In the genomic region with DNA sequence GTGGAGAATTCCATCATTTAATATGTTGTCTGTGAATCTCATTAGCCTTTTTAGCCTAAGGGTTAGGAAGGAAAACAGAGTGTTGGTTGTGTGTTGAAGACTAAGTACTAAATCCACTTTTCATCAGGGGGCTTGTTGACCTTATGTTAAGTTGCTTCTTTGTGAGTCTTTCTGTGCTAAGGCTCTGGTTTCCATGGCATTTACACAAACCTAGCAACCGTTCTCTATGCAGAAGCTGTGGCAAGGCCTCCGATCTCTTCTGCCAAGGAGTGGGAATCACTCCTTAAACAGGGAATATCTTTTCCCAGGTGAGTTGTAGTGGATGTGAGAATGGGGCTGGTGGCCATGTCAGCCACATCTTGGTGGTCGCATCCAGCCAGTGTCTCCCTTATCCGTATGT, we compare ENCODE assay signal across 22 mouse cellular contexts.
DNase-seq lines count a peak whose midpoint lies in the region; ATAC-seq and TF ChIP-seq lines count a peak whose summit lies in the region.
"Had no signal": no experiment of that assay in that cellular context is flagged by ENCODE, and none has a peak within 500 bp of the region (broad histone marks: within the 10 kb centered on the region; RNA-seq: fewer than 3 reads in every experiment).

No protein-coding gene starts in this region.

- H3K27ac ChIP-seq in limb, embryonic 12.5 days: no peak overlapping the region
- H3K27ac ChIP-seq in limb, embryonic 10.5 days: no peak overlapping the region
- H3K27ac ChIP-seq in limb, embryonic 13.5 days: no peak overlapping the region
- H3K27ac ChIP-seq in heart, adult 2 months: no peak overlapping the region
- H3K27ac ChIP-seq: embryonic facial prominence, embryonic 15.5 days; forebrain, embryonic 10.5 days; forebrain, embryonic 15.5 days; heart, embryonic 15.5 days; hindbrain, embryonic 14.5 days had no signal

- H3K9me3 ChIP-seq in limb, embryonic 12.5 days: no peaks in the 10 kb centered on the region
- H3K9me3 ChIP-seq in limb, embryonic 10.5 days (replicated peaks): no peaks in the 10 kb centered on the region
- no peaks in the 10 kb centered on the region for H3K9me3 ChIP-seq in limb, embryonic 13.5 days
- H3K9me3 ChIP-seq: embryonic facial prominence, embryonic 15.5 days; forebrain, embryonic 10.5 days; forebrain, embryonic 15.5 days; heart, embryonic 15.5 days had no signal

- WGBS in limb, embryonic 12.5 days: 76% methylated on average over 4 of the region's 4 CpGs
- 94% methylated on average over 4 of the region's 4 CpGs for WGBS in limb, embryonic 10.5 days
- 78% methylated on average over 4 of the region's 4 CpGs for WGBS in limb, embryonic 13.5 days
- 90% methylated on average over 4 of the region's 4 CpGs for WGBS in heart, adult 2 months

- TF ChIP-seq EP300 in heart, adult 2 months (IDR thresholded peaks at IDR 0.05; ENCODE audit: insufficient read depth, low read depth, low read length): no peak

- peak; percentile 73; the same call in 1 of the 2 replicates for ATAC-seq in limb, embryonic 12.5 days (ENCODE audit: insufficient number of reproducible peaks, insufficient read depth, low FRiP score, low TSS enrichment, low read depth)
- 0 out of 2 replicates have a peak, but pooled peaks have one; percentile 15 for ATAC-seq in limb, embryonic 13.5 days (ENCODE audit: low FRiP score, low read depth)
- ATAC-seq: forebrain, embryonic 15.5 days had no signal

- H3K79me2 ChIP-seq in heart, adult 2 months (replicated peaks; ENCODE audit: control insufficient read depth, insufficient read depth, low read length): no peaks in the 10 kb centered on the region

- H3K4me2 ChIP-seq in limb, embryonic 12.5 days: no peak overlapping the region
- no peak overlapping the region for H3K4me2 ChIP-seq in limb, embryonic 13.5 days (replicated peaks)
- H3K4me2 ChIP-seq: embryonic facial prominence, embryonic 15.5 days; forebrain, embryonic 15.5 days; heart, embryonic 11.5 days; heart, embryonic 15.5 days; hindbrain, embryonic 14.5 days had no signal

- peaks cover 19% of the 10 kb centered on the region for H3K4me1 ChIP-seq in limb, embryonic 12.5 days (replicated peaks)
- no peaks in the 10 kb centered on the region for H3K4me1 ChIP-seq in limb, embryonic 10.5 days
- peaks cover 23% of the 10 kb centered on the region for H3K4me1 ChIP-seq in limb, embryonic 13.5 days
- no peaks in the 10 kb centered on the region for H3K4me1 ChIP-seq in heart, adult 2 months (ENCODE audit: control insufficient read depth, insufficient read depth, low read length)
- H3K4me1 ChIP-seq: embryonic facial prominence, embryonic 15.5 days; forebrain, embryonic 15.5 days; heart, embryonic 15.5 days had no signal

- intact Hi-C loops in heart, adult 2 months (cut with DNase I): no loop called here

- H3K36me3 ChIP-seq in limb, embryonic 12.5 days: no peaks in the 10 kb centered on the region
- no peaks in the 10 kb centered on the region for H3K36me3 ChIP-seq in limb, embryonic 10.5 days
- H3K36me3 ChIP-seq in limb, embryonic 13.5 days: no peaks in the 10 kb centered on the region
- H3K36me3 ChIP-seq in heart, adult 2 months (ENCODE audit: control insufficient read depth, insufficient read depth, low read length): no peaks in the 10 kb centered on the region
- H3K36me3 ChIP-seq: embryonic facial prominence, embryonic 15.5 days; forebrain, embryonic 10.5 days; forebrain, embryonic 15.5 days; heart, embryonic 15.5 days had no signal

- TF ChIP-seq CTCF in heart, adult 2 months (IDR thresholded peaks at IDR 0.05): no peak

- no peak for DNase-seq in limb, embryonic 10.5 days (ENCODE audit: low spot score)
- peak; percentile 33 to 56 for DNase-seq in right cerebral cortex, postnatal 10 days (ENCODE audit: low spot score in 2 of 2)
- no peak for DNase-seq in right cerebral cortex, adult 18-20 months
- DNase-seq in heart, adult 2 months: no peak
- DNase-seq: adrenal gland, adult 2 months; adrenal gland, postnatal 25 days; cerebellum, adult 11 months; cerebellum, adult 8-10 months; cerebellum, postnatal 14 days; embryo, embryonic 11 days; gastrocnemius, postnatal 10 days; heart, adult 18-20 months; heart, postnatal 14 days had no signal

- no peak overlapping the region for H3K9ac ChIP-seq in limb, embryonic 12.5 days (replicated peaks)
- no peak overlapping the region for H3K9ac ChIP-seq in limb, embryonic 13.5 days
- H3K9ac ChIP-seq in heart, adult 2 months (ENCODE audit: low read depth, low read length): no peak overlapping the region
- H3K9ac ChIP-seq: embryonic facial prominence, embryonic 15.5 days; forebrain, embryonic 15.5 days; heart, embryonic 15.5 days; hindbrain, embryonic 14.5 days had no signal

- H3K4me3 ChIP-seq in limb, embryonic 12.5 days (replicated peaks): no peak overlapping the region
- no peak overlapping the region for H3K4me3 ChIP-seq in limb, embryonic 10.5 days
- no peak overlapping the region for H3K4me3 ChIP-seq in limb, embryonic 13.5 days
- H3K4me3 ChIP-seq in heart, adult 2 months: no peak overlapping the region
- H3K4me3 ChIP-seq: embryonic facial prominence, embryonic 15.5 days; erythroblast, embryonic 14.5 days; forebrain, embryonic 10.5 days; forebrain, embryonic 15.5 days; heart, embryonic 15.5 days had no signal

- TF ChIP-seq POLR2A in heart, adult 2 months (IDR thresholded peaks at IDR 0.05; ENCODE audit: insufficient read depth, low read depth, low read length): no peak

- H3K27me3 ChIP-seq in limb, embryonic 12.5 days: peaks cover 44% of the 10 kb centered on the region; the same call in 1 of the 2 replicates
- peaks cover 81% of the 10 kb centered on the region for H3K27me3 ChIP-seq in limb, embryonic 10.5 days (ENCODE audit: low read depth, poor library complexity, severe bottlenecking)
- peaks cover 41% of the 10 kb centered on the region for H3K27me3 ChIP-seq in limb, embryonic 13.5 days
- no peaks in the 10 kb centered on the region for H3K27me3 ChIP-seq in heart, adult 2 months (ENCODE audit: control insufficient read depth, insufficient read depth, low read length)
- H3K27me3 ChIP-seq: heart, embryonic 15.5 days had no signal

Comparison
In these comparisons a context has a peak if more than half of its experiments do, and no peak if none do; other contexts are left out.
1. DNase-seq: peak in right cerebral cortex, postnatal 10 days (2 of 2); none in limb, embryonic 10.5 days (single experiment), right cerebral cortex, adult 18-20 months (single experiment) and heart, adult 2 months (0 of 2).